Mouse (Mus musculus): ENCODE data around the gene Nectin4.

The Nectin4 gene

GRCm38 (mm10) chr1:171358421-171358820 is 11.5 kb upstream of the Nectin4 start:
- DNase-seq (ENCODE audit: low read depth, low spot score), result peak; percentile 70

GRCm38 (mm10) chr1:171360253-171360652 is 9.6 kb upstream of the Nectin4 start:
- DNase-seq (ENCODE audit: low read depth, low spot score), result no peak

- DNase-seq (ENCODE audit: low read depth, low spot score), result no peak
Observed at GRCm38 (mm10) chr1:171360656-171361055, 9.2 kb upstream of the Nectin4 start, which contains the start of gene Klhdc9. TSS of gene Klhdc9 (minus strand) at chr1:171360798.

DNA sequence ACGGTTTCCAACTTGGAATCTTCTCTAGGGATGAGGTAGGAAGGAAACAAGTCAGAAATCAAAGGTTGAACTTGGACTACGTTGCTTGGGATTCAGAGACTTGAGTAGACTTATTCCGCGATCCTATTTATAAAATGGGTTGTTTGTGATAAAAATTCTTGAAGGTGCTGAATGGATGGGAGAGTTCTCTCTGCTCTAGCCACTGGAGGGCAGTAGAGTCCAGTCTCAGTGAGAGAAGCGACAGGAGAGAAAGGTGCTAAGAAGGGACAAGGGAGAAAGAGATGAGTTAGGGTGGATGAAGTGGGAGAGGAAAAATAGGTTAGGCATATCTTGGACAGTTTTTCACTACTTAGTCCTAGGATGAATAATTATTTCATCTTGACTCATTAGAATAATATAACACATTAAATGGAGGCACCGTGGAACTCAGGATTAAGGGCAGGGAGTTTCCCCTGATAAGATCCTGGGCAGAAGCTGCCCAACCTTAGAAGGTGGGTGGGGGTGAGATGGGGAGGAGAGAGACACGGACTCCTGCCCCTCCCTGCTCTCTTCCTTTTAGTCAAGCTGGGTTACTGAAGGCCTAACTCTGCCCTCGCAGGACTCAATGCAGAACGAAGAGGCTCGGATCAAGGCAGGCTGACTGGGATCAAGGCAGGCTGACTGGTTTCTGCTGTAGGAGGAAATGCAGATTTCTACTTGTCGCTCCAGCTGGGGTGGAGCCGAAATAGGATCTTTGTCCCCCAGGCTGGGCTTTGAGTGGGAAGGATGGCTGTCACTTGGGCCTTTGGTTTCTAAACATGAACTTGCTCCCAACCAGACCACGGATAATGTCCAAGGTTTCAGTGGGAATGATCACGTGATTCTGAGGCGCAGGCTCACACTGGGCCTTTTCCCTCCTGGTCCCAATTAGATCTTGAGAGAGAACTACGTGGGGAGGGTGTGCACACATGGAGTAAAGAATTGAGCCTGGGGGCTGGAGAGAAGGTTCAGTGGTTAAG is 8.5 kb upstream of the Nectin4 start:
- DNase-seq (ENCODE audit: low read depth, low spot score), result peak; percentile 86

GRCm38 (mm10) chr1:171365934-171366333 is 4.0 kb upstream of the Nectin4 start:
- DNase-seq (ENCODE audit: low read depth, low spot score), result no peak

GRCm38 (mm10) chr1:171372880-171373279 is 3.0 kb downstream of the Nectin4 start:
- DNase-seq (ENCODE audit: low read depth, low spot score), result no peak

GRCm38 (mm10) chr1:171373946-171374345 is 4.0 kb downstream of the Nectin4 start:
- DNase-seq (ENCODE audit: low read depth, low spot score), result no peak

GRCm38 (mm10) chr1:171375646-171376097 is 5.8 kb downstream of the Nectin4 start:
- peak; percentile 81 for DNase-seq (ENCODE audit: low read depth, low spot score)

DNA sequence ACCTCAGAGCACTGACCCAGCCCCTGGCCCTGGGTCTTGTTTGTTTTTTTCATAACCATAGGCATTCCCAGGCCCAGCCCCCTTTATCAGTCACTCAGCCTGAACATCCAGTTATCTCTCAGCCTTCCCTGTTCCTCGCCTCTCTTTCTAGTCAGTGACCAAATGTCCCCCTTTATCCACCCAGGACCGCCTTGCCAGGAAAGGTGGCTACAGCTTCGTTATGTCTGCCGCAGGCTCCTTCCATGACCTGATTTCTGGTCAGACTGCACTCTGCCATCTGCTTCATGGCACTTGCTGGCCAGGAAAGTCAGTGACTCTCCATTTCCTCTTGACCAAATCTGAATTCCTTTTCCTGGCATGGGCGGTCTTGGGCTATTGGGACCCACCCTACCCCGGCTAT is 8.4 kb downstream of the Nectin4 start:
- no peak for DNase-seq (ENCODE audit: low read depth, low spot score)

DNA sequence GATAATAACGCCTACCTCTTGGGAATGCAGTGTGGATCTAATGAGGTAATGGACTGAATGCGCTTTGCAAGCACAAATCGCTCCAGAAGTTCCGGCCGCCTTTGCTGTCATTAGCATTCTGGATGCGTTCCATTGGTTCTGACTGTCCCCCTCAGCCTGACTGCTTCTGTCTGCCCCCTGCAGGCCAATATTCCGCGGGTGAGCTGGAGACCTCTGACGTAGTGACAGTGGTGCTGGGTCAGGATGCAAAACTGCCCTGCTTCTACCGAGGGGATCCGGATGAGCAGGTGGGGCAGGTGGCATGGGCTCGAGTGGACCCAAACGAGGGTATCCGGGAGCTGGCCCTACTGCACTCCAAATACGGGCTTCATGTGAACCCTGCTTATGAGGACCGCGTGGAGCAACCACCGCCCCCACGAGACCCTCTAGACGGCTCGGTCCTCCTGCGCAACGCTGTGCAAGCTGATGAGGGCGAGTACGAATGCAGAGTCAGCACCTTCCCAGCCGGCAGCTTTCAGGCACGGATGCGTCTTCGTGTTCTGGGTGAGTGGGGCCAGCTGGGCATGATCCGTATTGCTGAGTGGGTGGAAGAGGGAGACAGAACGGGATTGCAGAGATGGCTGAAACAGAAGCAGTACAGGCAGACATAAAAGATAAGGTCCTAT is 10.2 kb downstream of the Nectin4 start:
- no peak for DNase-seq (ENCODE audit: low read depth, low spot score)

- DNase-seq (ENCODE audit: low read depth, low spot score), result no peak
Observed at GRCm38 (mm10) chr1:171382096-171382620, 12.3 kb downstream of the Nectin4 start.

DNA sequence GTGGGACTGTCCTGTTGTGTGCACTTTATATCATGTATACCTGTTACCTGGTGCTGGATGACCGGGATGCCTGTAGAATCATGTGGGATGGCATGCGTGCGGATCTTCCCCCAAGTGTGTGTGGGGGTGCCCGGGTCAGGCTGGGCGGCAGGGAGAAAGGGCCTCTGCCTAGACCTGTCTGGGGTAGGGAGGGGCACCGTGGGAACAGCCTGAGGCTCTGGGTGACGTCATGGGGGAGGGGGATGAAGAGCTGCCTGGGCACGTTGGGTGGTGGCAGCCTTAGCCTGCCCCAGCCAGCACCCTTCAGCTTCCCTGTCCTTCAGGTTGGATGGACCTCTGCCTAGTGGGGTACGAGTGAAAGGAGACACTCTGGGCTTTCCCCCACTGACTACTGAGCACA is 14.5 kb downstream of the Nectin4 start:
- DNase-seq (ENCODE audit: low read depth, low spot score), result no peak

GRCm38 (mm10) chr1:171385171-171385570 is 15.3 kb downstream of the Nectin4 start:
- no peak for DNase-seq (ENCODE audit: low read depth, low spot score)

DNA sequence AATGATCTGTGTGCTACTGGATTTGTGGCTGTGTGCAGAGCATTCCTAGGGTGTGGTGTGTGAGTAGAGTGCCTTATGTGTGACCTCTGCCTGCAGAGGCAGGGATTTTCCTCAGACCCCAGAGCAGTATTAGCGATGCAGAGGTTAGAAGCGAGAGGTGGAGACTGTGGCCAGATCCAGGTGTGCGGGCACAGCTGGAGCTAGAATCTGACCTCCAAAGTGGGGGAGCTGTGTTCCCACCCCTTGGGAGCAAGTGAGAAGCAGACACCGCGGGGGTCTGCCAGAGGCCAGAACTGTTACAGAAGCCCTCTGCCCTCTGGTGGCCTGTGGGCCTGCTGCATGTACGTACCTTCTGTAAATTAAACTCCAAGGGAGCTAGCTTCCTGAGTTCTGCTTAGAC is 17.2 kb downstream of the Nectin4 start:
- peak; percentile 43 for DNase-seq (ENCODE audit: low read depth, low spot score)

- no peak for DNase-seq (ENCODE audit: low read depth, low spot score)
Observed at GRCm38 (mm10) chr1:171388376-171389102, 18.6 kb downstream of the Nectin4 start, which contains the start of gene Arhgap30. TSS of gene Arhgap30 (plus strand) at chr1:171388954.

GRCm38 (mm10) chr1:171390101-171390500 is 20.2 kb downstream of the Nectin4 start:
- DNase-seq (ENCODE audit: low read depth, low spot score), result no peak

DNA sequence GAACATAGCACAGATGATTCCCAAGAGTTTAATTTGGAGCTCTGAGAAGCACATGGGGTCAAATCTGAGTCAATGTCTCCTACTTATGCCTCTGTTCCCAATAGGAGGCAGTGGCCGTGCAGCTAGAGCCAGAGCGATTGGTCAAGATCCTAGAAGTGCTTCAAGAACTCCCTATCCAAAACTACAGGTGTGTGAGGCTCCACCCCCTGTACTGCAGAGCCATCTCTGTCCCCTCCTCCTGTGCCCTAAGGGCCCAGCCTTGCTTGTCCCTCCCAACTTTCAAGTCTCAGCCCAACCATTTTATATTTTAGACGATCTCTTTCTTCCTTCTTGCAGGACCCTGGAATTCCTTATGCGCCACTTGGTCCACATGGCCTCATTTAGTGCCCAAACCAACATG is 31.9 kb downstream of the Nectin4 start:
- DNase-seq (ENCODE audit: low read depth, low spot score), result no peak

- no peak for DNase-seq (ENCODE audit: low read depth, low spot score)
Observed at GRCm38 (mm10) chr1:171402991-171403390, 33.1 kb downstream of the Nectin4 start.

DNA sequence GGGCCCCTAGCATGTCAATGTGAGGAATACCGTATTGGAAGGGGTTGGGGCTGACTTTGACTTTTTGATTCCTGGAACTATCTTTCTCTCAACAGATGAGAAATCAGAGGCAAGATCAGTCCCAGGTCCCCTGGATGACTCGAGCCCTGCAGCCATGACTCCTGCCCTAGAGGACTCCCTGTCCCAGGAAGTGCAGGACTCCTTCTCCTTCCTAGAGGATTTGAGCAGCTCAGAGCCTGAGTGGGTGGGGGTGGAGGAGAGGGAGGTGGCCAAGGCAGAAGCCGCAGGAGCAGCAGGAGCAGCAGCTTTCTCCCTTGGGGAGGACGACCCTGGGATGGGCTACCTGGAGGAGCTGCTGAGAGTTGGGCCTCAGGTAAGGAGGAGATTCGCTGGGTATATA is 37.4 kb downstream of the Nectin4 start:
- no peak for DNase-seq (ENCODE audit: low read depth, low spot score)

- DNase-seq (ENCODE audit: low read depth, low spot score), result no peak
Observed at GRCm38 (mm10) chr1:171410231-171410630, 40.3 kb downstream of the Nectin4 start.

DNA sequence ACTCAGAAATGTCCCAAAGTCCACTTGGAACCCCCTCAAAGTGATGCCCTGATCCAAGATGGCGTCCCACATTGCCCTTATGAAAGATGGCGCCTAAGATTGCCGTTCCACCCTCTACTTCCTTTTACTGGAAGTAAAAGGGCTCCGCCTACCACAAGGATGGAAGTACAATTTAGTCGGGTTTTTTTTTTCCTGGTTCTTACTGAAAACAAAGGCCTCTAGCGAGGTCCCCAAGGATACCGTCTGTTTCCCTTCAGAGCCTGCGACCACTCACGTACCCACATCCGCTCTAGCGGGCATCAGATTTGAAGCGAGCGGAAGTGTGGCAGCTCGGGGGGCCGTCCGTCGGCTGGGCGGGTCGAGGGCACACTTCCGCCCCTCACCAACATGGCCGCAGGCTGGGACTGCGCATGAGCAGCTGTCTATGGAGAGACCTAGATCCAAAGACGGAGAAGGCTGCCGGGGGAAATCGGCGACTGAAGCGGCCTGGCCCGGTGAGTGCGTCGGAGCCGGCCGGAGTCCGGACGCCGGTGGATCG is 41.1 kb downstream of the Nectin4 start, which contains the start of gene Usf1:
Usf1 (plus strand) TSS at position 367 of the 538 bp plus-strand sequence.
- peak; percentile 96 for DNase-seq (ENCODE audit: low read depth, low spot score)
